Mouse (Mus musculus): ENCODE data around the gene Rbpjl.

Gene Rbpjl

DNA sequence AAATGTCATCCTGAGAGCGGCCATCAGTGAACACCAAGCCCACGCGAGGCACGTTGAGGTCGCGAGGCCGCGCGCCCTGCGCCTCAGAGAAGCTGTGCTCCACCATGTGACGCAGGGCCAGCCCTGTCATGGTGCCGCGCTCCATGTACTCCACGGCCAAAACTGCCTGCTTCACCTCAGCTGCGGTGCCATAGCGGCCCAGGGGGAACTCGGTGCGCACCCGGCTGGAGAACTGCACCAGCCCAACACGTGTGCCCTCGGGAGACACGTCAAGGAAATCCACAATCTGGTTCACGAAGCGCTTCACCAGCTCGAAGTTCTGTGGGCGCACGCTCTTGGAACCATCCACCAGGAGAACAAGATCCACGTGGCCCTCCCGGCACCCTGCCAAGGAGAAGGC is 9.8 kb upstream of the Rbpjl start:
- DNase-seq (ENCODE audit: low spot score): no peak

DNA sequence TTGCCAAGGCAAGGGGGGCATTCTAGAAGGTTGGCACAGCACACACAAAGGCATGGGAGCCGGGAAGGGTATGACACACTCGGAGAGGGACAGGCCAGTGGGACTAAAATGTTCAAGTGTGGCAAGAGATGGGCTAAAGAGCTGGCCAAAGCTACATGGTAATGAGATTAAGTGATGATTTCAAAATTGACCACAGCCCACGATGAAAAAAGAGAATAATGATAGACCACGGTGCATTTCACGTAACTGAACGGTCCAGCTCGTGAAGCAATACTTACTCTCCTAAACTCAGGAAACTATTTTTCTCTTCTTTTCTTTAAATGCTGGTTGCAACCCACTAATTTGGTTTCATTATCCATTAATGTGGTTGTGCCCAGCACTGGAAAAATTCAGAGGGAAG is 6.9 kb upstream of the Rbpjl start:
- DNase-seq (ENCODE audit: low spot score): no peak

DNA sequence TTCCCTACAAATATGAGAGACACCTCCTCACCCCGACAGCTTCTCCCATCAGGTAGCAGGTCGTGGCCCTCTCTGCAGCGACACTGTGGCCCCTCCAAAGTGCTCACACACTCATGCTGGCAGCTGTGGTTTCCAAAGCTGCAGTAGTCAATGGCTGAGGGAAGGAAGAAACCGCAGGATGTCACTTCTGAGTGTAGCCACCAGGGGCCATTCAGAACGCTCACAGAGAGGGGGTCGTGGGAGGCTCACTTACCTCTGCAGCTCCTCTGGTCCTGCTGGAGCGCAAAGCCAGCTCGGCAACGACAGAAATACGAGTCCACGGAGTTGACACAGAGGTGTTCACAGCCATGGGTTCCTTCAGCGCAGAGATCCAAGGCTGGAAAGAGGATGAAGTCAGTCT is 6.0 kb upstream of the Rbpjl start:
- DNase-seq (ENCODE audit: low spot score): no peak

DNA sequence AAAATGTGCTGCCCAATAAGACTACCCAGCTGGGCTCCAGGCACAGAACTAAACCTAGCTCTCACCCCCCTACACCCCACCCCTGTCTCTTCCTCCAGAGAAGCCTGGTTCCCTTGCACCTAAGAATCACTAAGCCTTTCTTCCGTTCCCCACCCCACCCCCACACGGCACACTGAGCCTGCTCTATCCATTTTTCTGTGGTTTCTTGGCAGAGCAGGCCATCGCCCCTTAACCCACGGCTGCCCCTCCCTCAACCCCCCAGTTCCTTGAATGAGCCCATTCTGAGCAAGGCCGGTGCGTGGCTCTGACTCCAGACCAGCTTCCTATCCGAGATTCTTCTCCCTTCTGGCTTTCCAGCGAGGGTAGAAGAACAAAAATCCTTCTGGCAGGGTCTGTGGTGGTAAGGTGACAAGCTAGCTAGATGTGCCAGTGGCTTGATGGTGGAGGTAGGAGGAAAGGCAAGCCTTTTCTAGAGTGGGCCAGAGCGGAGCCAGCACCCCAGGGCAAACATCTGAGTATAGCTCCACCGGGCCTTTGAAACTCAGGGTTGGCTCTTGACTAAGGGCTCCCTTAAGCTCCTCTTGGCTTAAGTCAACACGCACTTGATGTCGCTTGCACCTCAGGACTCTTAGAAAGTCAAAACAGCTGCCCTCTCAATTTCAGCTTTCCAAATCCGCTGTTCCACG is 598 bp downstream of the Rbpjl start:
- DNase-seq (ENCODE audit: low spot score): no peak

DNA sequence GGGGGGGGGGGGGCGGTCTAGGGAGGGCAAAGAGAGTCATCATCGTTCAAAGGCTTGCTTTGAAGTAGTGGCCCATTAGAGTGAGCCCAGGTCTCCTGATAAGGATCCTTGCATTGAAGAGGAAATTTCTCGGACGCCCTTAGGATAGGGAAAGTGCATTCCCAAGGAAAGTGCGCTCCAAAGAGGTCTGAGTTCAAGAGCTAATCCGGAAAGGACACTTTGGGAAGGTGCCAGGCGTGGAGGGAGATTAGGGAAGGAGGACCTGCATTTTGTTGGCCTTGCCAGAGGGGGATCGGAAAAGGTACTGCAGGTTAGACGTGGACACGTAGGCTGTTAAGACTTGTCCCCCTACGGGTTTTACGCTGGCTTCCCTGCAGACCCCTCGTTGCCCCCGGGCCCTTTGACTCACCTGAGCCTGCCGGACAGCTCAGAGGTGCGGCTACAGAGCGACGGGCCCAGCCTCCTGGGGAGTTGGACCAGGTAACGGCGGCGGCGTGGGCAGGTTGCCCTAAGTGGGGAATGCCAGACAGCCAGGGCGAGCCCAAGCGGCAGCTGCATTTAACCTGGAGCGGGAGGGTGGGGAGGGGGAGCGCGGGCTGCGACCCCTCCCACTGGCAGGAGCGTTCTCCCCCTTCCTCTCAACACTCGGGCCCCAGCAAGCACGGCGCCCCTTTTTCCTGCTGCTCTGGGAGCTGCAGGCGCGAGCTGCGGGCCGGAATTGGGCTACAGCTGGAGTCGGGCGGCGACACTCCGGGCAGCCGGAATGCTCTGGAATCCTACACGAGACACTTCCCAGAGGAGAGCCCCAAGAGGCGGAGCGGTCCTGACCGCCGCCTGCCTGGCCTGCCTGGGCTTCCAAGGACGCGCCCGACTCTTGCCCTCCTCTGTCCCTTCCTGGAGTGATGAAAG is 1.4 kb downstream of the Rbpjl start:
- no peak for DNase-seq (ENCODE audit: low spot score)

DNA sequence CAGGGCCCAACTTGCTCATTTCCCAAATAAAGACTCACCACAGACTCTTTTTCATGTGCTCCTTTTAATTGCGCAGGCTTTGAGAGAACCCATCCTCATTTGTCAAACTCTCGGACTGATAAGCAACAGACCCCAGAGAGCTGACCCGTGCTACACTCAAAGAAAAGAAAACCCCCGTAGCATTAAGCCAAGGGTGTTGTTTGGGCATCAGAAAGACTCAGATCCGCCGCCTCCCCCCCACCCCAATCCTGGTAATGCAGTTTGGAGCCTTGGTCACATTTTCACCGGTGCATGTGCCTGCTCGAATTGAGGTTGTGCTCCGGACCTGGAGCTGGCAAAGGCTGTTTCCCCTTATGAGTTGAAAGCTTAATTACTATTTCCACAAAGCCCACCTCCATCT is 2.1 kb downstream of the Rbpjl start, which contains the start of gene Matn4:
Gene Matn4, minus strand, starts transcription at position 101 of the 400 bp plus-strand sequence.
- no peak for DNase-seq (ENCODE audit: low spot score)

DNA sequence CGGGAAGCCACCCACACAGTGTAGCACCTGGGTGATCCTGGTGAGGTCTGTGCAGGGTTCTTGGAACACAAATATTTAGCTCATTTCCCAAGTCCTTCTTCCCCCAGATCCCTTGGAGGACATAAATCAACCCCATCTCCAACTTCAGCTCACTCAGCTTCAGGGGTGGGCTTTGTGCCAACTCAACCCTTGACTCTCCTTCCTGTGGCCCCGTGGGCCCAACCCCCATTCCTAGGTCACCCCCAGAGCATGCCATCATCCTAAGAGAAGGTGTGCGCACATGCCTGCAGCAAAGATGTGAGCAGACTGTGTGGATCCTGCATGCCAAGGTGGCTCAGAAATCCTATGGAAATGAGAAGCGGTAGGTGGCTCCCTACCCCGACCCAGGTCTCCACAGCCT is 2.6 kb downstream of the Rbpjl start:
- DNase-seq (ENCODE audit: low spot score): no peak

DNA sequence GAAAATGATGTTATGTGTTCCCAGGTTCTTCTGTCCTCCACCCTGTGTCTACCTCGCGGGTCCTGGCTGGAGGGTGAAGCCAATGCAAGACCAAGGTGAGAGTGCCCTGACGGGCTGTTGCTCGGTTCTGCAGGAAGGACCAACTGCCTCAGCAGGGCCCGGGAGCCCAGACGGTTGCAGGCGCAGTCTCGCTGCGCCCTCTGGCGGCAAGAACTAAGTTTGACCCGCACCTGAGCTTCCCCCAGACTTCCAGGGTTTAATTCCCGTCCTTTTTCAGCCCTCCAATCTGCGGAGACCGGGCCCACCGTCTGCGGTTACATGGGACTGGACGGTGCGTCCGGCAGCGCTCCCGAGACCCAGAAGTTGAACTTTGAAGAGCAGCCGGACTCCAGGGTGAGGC is 4.8 kb downstream of the Rbpjl start:
- no peak for DNase-seq (ENCODE audit: low spot score)

DNA sequence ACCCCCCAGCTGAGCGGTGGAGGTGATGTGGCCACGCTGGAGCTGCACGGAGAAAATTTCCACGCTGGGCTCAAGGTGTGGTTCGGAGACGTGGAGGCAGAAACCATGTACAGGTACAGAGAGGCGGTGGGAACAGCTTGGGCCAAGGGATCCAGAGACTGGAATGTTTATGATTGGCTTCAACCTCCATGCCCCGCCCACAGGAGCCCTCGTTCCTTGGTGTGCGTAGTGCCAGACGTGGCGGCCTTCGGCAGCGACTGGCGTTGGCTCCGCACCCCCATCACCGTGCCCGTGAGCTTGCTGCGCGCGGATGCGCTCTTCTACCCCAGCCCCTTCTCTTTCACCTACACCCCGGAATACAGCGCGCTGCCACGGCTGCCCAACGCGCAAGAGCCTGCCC is 11.2 kb downstream of the Rbpjl start:
- DNase-seq (ENCODE audit: low spot score): no peak

DNA sequence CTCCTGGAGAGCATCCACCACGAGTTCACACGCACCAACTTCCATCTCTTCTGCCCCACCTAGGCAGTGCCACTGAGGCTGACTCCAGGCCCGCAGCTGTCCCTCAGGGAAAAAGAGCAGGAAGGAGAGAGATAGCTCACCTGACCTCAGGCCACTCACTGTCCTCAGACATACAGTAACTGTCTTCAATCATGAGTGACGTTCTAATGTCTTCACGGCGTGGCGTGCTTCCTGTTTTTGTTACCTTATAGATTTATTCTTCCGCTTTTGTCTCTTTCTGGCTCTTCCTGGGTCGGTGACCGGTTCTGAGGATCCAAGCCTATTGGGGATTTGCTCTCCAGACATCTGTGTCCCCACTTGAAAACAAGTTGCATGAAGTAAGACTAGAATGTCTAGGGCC is 11.6 kb downstream of the Rbpjl start:
- DNase-seq (ENCODE audit: low spot score): no peak

DNA sequence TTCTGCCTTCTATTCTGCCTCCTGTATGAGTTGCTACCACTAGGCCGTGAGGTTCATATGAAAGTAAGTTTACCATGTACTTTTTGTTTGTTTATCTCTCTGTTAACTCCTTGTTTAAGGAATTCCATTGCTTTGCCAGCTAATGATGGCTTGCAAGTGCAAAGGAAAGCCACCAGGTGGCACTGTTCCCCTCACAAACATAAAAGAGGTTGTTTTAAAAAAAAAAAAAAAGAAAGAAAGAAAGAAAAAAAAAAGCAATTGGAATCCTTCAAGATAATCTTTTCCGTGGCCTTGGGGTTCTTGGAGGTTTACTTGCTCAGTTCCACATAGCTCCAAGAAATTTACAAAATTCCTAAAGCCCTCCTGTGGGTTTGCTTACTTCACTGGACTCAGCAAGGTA is 14.3 kb downstream of the Rbpjl start:
- DNase-seq (ENCODE audit: low spot score): no peak

DNA sequence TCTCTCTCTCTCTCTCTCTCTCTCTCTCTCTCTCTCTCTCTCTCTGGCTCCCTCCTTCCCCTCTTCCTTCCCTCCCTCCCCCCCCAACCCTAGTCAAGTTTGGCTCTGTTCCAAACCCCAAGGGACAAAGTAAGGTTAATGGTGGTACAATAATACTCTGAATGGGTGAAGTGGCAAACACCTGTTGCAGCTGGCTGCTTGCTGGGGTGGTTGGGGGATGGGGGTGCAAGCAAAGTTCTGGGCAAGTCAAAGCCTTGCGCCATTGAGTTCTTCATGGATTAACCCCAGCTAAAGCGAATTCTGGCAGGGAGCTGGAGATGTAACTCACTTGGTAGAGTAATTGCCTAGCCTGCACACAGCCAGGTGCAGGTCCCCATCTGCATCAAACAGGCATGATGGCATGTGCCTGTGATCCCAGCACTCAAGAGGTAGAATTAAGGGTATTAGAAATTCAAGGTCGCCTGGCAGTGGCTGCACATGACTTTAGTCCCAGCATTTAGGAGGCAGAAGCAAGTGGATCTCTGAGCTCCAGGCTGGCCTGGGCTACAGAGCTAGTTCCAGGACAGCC is 15.5 kb downstream of the Rbpjl start:
- no peak for DNase-seq (ENCODE audit: low spot score)

DNA sequence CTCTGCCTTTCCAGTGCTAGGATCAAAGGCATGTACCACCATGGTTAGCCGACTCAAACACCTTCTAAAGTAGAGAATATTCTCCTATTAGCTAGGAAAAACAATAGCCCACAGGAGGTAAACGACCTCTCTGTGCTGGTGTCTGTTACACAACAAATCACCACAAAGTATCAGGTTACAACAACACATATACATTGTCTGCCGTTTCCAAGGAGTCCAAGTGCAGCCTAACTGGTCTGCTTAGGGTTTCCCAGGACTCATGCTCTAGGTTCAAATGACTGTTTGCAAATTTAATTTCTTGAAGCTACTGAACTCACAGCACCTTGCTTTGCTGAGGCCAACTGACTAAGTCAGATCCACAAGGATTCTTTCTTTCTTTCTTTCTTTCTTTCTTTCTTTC is 16.5 kb downstream of the Rbpjl start:
- no peak for DNase-seq (ENCODE audit: low spot score)

DNA sequence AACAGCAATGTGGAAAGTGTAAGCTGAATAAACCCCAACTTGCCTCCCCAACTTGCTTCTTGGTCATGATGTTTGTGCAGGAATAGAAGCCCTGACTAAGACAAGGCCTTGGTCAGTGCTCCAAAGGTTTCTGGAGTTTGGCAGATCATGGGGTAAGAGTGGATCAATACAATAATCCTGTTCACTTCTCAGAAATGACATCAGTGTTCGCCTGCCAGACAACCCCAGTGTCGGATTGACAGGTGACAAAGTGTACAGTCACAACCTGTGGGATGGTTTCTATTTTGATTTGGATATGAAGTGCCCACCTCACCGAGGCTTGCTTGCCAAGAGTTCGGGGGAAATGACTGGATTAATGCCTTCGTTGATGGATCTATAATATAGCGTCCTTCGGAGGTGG is 18.4 kb downstream of the Rbpjl start:
- DNase-seq (ENCODE audit: low spot score): no peak

DNA sequence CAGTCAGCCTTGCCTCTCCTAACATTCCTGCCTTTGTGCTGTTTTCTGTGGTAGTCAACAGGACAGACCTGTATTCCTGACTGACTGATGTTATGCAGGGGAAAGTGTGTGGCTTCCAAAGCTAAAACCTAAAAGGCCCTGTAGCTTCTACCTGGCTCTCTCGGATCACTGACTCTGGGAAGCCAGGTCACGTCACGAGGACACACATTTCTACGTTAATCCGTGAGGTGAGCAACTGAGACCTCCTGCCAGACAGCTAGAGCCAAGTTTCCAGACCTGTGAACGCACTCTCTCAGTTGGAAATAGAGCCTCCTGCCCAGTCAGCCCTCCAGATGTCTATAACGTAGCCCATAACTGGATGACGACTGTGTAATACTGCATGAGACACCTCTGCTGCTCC is 19.0 kb downstream of the Rbpjl start:
- no peak for DNase-seq (ENCODE audit: low spot score)

DNA sequence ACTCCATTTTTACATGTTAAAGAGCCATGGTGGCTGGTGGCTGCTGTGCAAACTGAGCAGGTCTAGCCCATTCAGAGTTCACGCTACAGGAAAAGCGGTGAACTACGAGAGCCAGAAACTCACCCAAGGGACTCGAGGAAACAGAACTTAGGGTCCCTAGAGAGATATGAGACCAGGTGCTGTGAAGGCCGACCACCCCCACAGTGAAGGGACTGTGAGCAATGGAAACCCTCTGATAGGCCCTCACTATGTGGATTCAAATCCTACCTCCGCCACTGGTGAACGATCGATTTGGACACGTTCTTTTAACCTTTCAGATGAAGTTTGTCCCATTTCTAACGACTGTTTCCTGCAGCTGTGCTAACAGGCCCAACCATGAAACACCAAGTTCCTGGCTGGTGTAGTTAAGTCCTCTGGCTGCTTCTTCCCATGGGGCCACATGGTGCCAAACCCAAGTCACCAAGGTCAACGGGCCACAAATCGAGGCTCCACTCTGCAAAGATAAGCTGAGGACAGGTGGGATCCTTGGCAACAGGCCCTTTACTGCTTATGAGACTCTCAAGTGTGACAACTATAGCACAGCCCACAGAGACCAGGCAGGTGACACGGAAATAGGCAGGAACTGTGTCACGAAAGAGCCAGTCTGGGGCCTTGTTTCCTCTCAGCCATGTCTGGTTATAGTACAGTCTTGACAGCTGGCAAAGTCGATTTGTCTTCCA is 19.9 kb downstream of the Rbpjl start:
- no peak for DNase-seq (ENCODE audit: low spot score)

DNA sequence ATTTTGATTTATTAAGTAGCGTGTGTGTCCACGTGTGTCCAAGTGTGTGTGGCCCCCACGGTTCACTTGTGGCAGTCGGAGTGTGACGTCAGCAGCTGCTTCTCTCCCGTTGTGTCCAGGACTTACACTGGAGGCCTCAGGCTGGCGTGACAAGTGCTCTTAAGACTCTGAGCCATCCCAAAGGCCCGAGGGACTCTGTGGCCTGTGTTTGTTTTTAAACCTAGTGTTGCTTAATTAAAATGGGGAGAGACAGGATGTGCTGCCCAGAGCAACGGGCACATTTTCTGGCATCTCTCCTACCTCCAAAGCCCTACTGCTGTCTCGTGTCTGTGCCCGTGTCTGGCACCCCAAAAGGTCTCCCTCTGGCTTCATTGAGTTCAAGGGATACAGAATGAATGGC is 20.5 kb downstream of the Rbpjl start:
- DNase-seq (ENCODE audit: low spot score): no peak

DNA sequence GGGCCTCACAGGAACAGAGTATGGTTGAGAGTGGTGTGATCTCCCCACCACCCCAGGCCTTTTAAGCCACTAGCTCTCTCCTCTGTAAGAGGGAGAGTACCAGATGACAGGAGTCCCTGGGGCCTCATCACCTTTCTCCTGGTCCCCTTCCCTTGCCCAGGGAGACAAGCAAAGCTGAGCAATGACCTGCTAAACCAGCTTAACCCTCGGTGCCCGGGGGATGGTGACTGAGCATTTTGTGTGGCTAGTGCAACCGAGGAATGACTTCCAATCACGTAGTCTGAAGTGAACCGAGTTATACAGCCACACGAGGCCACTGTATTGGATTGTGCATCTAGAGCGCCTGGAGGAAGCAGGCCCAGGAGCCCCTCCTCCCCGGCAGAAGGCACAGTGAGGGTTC is 21.5 kb downstream of the Rbpjl start:
- DNase-seq (ENCODE audit: low spot score): no peak

DNA sequence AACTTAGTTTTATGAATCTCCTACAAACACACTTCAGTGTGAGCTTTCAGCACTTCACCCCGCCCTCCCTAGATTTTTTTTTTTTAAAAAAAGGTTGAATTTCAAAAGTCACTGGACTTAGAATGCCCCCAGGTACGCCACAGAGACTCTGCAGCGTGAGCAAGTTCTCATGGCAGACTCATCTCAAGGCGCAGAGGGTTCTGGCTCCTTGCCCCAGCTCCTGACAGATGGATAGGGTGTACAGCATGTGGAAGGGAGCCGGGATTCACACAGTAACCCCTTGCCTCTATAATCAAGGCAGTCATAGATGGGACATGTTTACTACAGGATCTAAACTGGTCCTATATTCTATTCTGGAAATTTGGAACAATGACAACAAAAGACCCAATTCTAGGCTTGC is 22.5 kb downstream of the Rbpjl start:
- no peak for DNase-seq (ENCODE audit: low spot score)

DNA sequence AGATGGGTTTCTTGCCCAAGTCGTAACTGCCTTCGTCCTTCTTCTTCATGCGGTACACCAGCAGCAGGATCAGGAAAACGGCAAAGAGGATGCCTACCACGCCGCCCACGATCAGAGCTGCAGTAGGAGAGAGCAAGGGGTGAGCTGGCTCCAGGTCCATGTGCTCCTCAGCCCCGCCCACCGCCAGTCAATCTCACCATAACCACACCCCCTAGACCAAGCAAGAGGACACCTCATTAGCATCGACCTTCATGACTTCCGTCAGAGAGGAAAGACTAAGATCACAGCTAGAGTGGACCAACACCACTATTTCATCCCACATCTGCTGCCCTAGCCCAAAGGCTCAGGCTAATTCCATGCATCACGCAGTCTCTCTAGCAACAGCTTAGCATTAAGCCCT is 23.2 kb downstream of the Rbpjl start:
- no peak for DNase-seq (ENCODE audit: low spot score)

DNA sequence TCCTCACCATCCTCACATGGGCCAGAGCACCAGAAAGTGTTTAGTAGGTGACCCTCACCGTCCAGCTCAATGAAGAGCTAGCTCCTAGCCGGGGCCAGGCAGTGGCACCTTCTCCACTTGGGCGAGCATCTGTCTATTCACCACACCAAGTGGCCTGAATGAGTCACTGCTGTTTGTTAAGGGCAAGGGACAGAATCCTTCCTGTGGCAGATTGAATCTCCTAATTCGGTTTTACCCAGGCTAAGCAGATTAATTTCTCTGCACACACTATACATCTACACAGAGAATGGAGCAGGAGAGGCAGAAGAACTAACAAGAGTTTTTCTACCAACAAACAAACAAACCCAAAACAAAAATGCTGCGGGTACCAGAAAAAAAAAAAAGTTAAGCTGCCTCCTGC is 24.0 kb downstream of the Rbpjl start:
- DNase-seq (ENCODE audit: low spot score): no peak

DNA sequence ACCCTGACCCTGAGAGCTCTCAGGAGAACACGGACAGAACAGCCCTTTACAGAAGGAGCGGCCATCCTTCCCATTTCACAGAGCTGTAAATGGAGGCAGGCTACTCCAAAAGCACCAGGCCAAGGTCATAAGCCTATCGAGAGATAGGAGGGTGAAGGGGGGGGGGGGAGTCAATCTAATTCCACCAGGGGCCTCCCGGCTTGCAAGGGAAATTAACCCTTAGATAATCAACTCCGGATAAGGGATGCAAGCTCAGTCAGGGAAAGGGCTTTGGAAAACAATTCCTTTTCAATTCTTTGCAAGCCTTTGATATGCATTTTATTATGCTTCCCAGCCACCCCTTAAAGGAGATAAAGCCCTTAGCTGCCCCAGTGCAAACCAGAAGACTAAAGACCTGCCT is 25.5 kb downstream of the Rbpjl start:
- DNase-seq (ENCODE audit: low spot score): no peak

Data from layer of hippocampus, adult 9-10 months (tissue).